Mouse (Mus musculus): ENCODE results near the gene Rbm3.

Rbm3 gene

DNA sequence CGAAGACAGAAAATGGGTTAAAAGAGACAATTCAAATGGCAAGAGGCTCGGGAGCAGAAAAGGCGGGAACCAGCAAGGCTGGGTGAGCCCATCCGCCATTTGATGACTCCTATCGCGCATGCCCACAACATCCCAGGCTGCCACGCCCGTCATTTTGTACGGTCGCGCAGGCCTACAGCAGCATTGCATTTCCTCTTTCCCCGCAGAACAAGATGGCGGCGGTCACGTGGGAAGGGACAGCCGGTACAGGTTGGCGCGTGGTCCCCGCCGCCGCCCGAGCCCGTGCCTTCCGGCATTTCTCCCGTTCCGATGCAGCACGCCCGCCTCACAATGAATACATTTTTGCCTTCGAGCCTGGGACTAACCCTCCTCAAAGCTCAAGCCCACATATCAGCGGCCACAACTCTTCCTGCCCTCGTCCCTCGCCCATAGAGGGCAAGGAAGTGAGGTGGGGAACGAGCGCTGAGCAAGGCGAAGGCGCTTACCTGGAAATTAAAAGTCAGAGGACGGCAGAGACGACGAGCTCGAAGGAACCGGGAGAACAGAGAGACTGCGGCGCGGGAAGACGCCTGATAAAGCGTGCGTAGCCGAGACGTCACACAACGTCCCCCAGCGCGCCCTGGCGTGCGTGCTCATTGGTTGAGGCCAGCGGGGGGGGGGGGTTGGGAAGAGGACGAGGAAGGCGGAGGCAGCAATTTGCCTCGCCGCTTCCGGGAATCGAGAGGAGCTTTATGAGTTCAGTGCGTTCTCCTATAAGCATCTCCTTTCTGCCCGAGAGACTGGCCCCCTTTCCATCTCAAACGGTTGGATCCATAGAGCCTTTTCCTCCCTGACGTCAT, at the start of gene Rbm3:
Rbm3 (minus strand) TSS at position 728 of the 839 bp plus-strand sequence.
- DNase-seq (ENCODE audit: low spot score): peak; percentile 92

DNA sequence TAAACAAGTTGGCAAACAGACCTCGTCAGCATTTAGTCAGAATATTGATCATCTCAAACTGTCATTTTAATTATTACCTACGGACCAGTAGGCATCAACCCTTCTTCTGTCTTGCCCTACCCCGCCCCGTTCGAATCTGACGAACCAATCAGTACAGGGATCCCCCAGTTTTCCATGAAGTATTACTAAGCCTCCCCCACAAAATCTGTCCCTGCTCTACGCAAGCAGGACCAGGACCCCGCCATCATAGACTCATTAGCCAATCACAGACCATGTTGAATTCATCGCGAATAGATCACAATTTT, 47.7 kb upstream of the Rbm3 start, which contains the start of gene Ebp:
Ebp (minus strand) TSS at position 94 of the 305 bp plus-strand sequence.
- no peak for DNase-seq (ENCODE audit: low spot score)

- DNase-seq (ENCODE audit: low spot score): peak; percentile 86
Observed at GRCm38 (mm10) chrX:8192640-8193418, 47.1 kb upstream of the Rbm3 start.

DNA sequence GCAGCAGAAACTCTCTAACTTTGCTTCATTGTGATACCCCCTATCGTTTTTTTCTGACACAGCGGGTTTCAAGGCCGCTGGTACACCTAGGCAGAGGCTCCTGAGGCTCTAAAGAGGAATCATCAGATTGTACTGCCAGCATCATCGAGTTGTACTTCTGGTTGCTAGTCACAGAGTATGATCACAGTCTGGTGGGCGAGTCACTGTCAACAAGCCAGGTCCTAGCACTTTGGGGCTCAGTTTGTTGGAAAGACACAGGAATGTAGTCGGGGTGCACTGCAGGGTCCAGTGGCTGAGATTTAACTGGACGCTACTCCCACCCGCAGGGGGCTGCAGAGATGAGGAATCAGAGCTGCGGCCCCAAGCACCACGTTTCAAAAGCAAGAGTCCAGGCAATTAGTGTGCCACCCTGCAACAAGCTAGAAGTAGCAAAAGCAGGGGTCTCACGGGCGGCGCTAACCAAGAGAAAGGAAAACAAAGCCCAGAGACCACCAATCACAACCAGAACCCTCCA, 46.5 kb upstream of the Rbm3 start:
- no peak for DNase-seq (ENCODE audit: low spot score)

DNA sequence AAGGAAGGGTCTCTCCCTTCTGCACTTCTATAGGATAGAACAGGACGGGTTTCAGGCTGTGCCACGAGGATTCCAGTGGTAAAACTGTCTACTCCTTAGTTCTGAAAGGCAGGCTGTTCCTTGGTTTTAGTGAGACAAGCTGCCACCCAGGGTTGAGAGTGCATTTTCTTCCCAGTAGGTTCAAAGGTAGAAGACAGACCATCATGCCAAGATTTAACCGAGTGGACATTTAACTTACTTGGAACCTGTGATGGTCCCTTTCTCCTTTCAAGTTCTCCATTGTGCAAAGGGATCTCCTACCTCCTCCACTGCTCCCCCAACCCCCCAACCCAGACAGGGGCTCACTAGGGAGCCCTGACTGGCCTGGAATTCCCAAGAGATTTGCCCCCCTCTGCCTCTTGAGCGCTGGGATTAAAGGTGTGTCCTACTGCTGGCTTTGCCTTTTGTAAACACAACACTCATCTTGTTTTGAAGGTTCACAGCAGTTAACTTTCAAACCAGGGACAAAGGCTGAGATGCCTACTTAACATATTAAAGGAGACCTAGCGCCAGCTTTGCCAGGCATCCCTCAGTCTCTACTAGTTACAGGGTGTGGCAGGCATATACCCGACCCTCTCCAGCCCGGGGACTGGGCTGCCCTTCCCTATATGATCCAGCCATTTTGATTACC, 37.3 kb upstream of the Rbm3 start:
- DNase-seq (ENCODE audit: low spot score): no peak

DNA sequence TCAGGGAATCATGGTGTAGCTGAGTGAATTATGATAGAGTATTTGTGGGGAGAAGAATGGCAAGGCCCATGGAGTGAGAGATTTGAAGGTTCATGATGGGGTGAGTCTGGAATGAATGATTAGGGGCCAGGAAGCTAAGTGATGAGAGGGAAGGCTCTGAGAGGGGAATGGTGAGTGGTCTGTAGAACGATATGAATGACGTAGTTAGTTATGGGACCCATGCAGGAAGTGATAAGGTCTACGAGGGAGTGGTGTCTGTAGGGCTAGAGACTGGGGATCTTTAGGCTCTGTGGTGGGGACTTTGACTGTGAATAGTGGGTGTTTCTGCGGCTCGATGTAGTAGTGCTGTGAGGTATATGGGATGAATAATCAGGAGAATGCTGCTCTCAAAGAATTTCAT, 34.0 kb upstream of the Rbm3 start:
- DNase-seq (ENCODE audit: low spot score): no peak

DNA sequence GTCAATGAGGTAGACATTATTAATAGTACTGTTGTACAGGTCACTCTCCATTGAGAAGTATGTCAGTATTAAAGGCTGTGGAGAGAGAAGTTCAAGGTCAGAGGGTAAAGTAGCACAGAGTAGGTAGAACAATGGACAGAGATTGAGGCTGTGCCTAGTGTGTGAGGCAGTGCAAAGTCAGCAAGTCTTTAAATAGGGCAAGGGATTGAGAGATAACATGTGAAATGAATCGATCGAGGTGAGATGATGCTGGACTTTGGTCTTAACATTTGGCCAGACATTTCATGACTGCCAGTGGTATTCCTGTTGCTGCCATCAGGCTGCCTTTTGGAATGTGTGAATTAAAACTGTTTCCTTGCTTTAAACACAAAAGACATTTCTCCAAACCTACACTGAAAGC, 33.2 kb upstream of the Rbm3 start:
- DNase-seq (ENCODE audit: low spot score): no peak

DNA sequence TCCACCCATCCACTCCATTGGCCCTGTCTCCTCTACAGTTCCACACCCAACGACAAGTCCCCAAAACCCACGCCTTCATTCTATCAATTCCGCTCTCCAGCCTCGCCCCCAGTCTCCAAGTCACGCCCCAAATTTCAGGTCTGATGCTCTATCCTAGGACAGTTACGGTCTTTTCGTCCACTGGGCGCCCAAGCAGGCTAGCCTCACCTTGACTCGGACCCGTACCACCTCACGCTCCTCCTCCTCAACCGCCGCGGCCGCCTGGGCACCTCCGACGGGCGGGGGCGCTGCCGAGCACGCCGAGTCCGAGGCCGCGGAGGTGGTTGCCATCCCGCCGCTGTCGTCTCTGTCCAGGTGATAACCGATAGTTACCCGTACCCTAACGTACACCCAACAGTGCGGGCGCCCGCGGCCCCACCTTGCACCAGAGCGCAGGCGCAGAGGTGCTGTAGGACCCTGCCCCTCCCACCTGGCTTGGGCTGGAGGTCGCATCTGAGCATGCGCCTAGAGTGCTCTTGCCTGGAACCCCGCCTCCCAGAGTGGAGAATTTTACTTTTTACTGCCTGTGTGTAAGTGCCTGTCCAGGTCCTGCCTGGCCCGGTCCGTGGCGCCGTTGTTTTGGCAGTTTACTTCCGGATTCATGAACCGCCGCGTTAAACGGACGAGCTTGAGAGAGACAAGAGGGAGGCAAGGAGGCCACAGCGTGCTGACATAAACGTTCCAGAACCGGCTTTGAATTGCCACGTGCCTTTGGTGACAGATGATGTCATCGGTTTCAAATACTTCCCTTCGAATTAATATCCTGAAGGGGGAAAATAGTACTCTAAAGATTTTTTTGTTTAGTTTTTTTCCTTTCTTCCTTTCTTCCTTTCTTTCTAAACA, 30.1 kb upstream of the Rbm3 start, which contains the start of gene Tbc1d25:
Tbc1d25 (minus strand) TSS at position 678 of the 882 bp plus-strand sequence.
- peak; percentile 90 for DNase-seq (ENCODE audit: low spot score)

- DNase-seq (ENCODE audit: low spot score): no peak
Observed at GRCm38 (mm10) chrX:8175169-8175503, 29.5 kb upstream of the Rbm3 start.

GRCm38 (mm10) chrX:8167716-8168647, 22.3 kb upstream of the Rbm3 start:
- peak; percentile 3 for DNase-seq (ENCODE audit: low spot score)

GRCm38 (mm10) chrX:8164471-8164870, 18.8 kb upstream of the Rbm3 start:
- DNase-seq (ENCODE audit: low spot score): no peak

GRCm38 (mm10) chrX:8163076-8163475, 17.4 kb upstream of the Rbm3 start:
- peak; percentile 53 for DNase-seq (ENCODE audit: low spot score)

- DNase-seq (ENCODE audit: low spot score): no peak
Observed at GRCm38 (mm10) chrX:8143750-8144149, 1.9 kb downstream of the Rbm3 start.

GRCm38 (mm10) chrX:8142948-8143347, 2.7 kb downstream of the Rbm3 start:
- no peak for DNase-seq (ENCODE audit: low spot score)

DNA sequence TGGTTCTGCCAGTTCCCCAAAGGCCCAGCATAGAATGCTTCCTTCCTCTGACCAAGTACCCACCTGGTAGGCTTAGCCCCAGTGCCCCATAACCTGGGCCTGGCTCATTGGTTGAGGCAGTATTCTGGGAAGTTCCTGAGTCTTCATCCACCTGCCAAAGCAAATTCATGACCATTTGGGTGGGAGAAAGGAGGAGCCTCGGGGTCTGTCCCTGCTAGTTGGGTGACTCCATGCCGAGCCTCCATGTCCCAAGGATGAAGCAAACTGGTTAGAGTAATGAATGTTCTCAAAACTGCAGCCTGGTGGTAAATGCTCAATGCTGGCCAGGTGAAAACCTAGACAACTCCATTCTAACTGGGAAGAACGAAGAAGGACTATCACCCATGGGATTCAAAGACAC, 4.6 kb downstream of the Rbm3 start:
- no peak for DNase-seq (ENCODE audit: low spot score)

- no peak for DNase-seq (ENCODE audit: low spot score)
Observed at GRCm38 (mm10) chrX:8140446-8140845, 5.2 kb downstream of the Rbm3 start.

- no peak for DNase-seq (ENCODE audit: low spot score)
Observed at GRCm38 (mm10) chrX:8139480-8139879, 6.2 kb downstream of the Rbm3 start.

DNA sequence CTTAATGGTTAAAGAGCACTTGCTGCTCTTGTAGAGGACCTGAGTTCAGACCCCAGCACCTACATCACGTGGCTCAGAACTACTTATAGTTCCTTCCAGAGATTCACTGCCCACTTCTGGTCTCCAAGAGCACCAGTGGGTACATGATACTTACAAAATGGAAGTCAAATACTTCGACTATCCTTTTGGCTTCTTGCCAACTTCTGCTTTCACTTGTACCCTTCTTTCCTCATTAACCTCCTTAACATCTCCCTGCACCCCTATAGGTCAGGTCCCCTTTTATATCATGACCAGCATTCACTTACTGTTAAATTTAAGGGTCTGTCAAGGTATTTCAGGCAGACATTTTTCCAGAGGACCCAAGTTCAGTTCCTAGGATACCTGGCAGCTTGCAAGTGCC, 9.8 kb downstream of the Rbm3 start:
- no peak for DNase-seq (ENCODE audit: low spot score)

DNA sequence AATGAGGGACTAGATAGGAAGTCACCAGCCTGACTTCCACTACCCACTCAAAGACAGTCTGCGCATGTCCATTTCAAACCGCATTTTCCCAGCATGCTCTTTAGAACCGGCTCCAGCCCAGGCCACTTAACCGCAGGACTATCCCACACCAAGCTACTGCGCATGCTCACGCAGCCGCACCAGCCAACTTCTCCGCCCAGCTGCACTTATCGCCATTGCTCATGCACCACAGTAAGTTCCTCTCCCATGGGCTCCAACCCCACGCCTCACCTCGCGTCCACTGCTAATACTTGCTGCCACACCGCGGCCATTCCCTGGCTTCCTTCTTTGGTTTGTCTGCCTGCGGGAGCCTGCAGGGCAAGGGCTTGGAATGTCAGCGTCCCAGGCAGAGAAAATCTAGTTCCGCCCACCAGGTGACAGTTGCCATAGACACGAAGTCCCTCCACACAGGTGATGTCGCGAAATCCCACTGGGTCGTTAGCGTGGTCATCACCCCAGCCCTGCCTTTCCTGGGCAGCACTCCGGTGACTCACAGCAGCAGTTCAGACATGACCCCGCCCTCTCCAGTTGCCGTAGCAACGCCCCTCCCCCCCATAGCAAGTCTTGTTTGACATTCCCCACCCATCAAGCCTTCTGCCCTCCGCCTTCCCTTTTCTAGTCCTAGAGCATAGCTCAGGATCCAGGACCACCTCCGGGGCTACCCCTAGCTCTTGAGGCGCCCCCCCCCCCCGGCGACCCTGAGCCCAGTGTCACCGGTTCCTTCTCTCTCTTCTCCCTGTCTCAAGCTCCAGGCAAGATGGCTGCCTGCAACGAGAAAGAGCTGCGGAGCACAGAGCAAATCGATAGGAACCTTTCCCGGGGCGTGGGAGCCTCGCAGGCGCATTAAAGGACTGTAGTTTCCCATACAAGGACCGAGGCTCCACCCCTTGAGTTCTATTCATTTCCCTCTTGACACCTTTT, 13.4 kb downstream of the Rbm3 start, which contains the start of gene Wdr13:
Wdr13 (minus strand) TSS at position 876 of the 960 bp plus-strand sequence.
- peak; percentile 95 for DNase-seq (ENCODE audit: low spot score)
